Mouse (Mus musculus) cerebral cortex, adult 2 months (tissue): ENCODE measurements around the gene Psmb6.

Experiments used
- WGBS: fragments of 180-500 bp; shearing (Covaris S2); methylation state at CpG from one replicate; pipeline ENCODE4 v1.1.7; 2018; 5-methylcytosine and 5-hydroxymethylcytosine counted together

Gene Psmb6

DNA sequence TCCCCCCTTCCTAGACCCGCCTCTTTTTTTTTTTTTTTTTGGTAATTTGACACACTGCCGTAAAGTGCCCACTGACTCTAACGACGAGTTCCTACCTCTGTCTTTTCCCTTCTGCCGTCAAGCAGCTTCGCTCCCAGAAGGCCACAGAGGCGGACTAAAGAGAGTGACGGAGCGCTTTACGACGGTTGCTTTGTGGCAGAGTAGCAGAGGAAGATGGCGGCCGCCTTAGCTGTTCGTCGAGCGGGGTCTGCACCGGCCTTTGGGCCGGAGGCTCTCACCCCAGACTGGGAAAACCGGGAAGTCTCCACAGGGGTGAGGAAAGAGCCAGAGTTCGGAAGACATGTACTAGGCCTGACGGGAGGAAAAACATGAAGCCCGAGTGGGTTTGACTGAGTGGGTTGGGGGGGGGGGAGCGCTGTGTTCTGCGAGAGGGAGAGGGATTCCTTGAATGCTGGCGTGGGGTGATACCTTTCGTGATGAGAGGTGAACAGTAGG is at the start of gene Psmb6:
Psmb6 (plus strand) TSS at position 184 of the 495 bp plus-strand sequence.
- under 1% methylated on average over 25 of the region's 26 CpGs for WGBS

GRCm38 (mm10) chr11:70485498-70485897 is 39.7 kb upstream of the Psmb6 start:
- WGBS: 55% methylated on average over 2 of the region's 2 CpGs

DNA sequence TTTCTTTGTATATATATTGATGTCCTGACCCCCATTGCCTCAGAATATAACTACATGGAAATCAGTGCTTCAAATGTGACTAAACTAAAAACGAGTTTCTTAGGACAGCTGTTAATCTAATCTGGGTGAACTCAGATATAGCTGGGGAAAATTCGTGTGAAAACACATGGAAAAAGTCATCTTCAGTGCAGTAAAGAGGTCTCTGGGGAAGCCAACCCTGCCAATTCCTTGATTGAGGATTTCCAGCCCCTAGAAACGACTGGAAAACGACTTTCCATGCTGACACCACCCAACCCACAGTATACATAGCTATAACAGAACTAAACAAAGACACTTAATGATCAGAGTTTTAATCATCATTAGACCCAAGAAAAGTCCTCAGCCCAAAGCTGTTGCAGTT is 37.4 kb upstream of the Psmb6 start:
- 57% methylated on average over 4 of the region's 4 CpGs for WGBS

DNA sequence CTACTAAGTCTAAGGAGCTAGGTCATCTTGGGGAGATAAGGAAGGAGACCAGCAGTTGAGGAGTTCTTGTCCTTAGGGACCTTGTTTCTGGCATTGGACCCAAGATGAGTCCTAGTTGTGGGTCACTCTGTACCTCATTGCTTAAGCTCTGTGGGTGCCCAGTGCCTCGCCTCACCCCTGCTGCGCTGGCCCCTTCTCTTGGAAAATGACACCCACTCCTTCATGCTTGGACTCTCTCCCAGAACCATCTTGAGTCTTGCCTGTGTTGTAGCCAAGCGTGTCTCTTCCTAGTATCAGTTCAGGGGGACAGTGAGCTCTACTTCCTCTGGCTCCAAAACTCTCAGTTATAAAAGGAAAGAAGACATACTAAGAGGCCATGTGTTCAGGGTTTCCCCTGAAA is 36.0 kb upstream of the Psmb6 start:
- 49% methylated on average over 3 of the region's 3 CpGs for WGBS

DNA sequence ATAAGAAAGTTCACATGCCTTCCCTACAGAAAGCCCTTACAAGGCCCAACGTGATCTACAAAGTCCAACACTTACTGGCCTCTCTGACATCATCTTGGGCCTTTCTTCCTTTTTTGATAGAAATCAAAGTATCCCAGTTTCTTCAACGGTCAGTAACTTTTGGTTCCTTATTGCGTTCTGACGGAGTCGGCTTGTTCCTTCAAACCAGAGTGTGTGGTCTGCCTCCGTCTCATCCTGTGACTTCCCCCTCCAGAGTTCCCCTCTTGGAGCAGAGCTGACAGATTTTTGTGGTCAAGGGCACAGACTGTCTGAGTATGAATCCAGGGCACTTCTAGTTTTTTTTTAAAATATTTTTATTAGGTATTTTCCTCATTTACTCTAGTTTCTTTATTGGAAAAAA is 35.5 kb upstream of the Psmb6 start:
- 86% methylated on average over 6 of the region's 6 CpGs for WGBS

- WGBS: 67% methylated on average over 14 of the region's 14 CpGs
Measured at GRCm38 (mm10) chr11:70499566-70500475, 25.3 kb upstream of the Psmb6 start.

DNA sequence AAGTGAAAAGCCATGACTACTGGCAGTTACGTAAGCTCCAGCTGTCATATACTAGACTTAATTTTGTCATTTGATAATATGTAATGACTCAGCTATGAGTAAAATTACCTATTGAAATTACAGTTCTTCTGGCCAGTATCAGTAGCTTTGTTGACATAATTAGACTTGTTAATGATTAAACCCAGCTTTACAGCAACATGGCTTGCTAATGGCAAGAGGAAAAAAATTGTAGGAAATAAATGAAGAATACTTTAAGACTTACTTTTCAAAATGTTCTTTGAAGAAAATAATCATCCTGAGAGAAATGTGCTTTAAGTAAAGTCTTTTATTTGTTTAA is 24.7 kb upstream of the Psmb6 start:
- 94% methylated on average over 1 of the region's 1 CpGs for WGBS

- WGBS: 83% methylated on average over 3 of the region's 3 CpGs
Measured at GRCm38 (mm10) chr11:70502018-70502417, 23.1 kb upstream of the Psmb6 start.

DNA sequence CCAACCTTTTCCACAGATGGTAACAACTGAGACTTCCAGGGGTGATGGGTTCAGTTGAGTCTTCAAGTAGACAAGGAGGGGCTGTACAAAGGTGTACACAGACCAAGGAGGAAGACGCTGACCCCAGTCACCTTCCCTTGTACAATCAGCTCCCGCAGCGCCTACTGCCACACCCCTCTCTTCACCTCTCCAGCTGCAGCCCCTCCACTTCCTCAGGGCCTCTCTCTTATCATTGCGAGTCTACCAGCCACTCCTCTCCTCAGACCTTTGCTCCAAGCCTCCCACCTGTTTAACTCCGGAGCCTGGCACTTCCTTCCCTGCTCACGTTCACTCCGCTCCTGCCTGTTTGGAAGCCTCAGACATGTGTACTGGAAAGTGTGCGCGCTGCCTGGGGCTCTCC is 20.2 kb upstream of the Psmb6 start, which contains the start of gene Tm4sf5:
Tm4sf5 (plus strand) TSS at position 275 of the 400 bp plus-strand sequence.
- WGBS: 85% methylated on average over 9 of the region's 9 CpGs

DNA sequence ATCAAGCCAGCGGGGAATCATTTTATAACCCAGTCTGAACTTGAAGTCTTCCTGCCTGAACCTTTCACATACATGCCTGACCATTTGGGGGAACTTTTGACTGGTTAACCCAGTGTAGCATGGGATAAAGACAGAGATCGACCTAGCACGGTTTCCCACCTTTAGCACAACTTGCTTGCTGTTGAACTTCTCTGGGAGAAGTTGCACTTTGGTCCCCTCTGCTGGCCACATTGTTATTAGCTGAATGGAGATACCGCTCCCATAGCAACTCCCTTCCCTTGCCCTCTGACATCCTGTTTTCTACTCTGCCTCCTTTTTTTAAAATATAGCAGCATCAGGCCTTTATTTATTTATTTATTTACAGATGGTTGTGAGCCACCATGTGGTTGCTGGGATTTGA is 18.8 kb upstream of the Psmb6 start:
- 26% methylated on average over 4 of the region's 4 CpGs for WGBS

GRCm38 (mm10) chr11:70506962-70507515 is 18.1 kb upstream of the Psmb6 start:
- WGBS: 77% methylated on average over 7 of the region's 7 CpGs

DNA sequence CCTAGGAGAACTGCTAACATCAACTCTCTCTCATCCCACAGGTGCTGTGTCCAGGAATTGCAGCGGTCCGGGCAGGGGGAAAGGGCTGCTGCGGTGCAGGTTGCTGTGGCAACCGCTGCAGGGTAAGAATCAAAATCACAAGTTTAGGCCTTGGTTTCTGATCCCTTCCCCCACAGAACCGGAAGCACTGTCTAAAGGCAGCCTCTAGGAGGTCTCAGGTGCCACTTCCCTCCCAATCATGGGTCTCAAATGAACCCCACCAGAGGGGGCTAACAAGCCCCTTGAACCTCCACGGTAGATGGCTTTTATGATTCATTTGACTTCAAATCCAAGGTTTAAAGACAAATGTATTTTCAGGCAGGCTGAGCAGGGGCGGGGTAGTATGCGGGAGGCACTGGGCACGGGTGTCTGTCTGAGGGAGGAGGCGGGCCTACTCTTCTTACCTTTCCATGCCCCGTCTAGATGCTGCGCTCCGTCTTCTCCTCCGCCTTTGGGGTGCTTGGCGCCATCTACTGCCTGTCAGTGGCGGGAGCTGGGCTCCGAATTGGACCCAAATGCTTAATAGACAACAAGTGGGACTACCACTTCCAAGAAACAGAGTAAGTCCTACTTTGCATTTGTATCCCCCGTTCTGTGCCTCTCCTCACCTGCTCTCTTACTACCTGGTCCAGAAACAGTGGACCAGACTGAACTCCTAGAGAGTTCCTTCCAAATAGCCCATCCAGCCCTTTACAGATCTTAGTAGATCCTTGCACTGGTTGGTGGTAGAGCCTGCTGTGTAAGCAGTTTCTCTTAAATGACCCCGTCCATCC is 15.2 kb upstream of the Psmb6 start:
- 10% methylated on average over 19 of the region's 19 CpGs for WGBS

DNA sequence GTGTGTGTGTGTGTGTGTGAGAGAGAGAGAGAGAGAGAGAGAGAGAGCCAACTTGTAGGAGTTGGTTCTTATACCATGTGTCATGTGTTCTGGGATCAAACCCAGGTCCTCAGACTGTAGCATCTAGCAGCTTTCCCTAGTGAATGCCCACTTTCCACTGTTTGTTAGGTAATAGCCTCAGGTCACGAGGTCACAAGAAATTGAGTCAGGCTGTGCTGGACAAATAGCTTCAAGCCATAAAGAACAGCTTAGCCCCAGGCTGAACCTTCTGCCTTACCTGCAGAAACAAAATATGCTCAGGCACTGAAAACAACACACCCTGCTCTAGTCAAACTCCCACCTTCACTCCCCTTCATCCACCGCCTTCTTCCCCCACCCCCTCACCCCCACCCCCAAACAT is 13.9 kb upstream of the Psmb6 start:
- 93% methylated on average over 2 of the region's 2 CpGs for WGBS

- 93% methylated on average over 7 of the region's 7 CpGs for WGBS
Measured at GRCm38 (mm10) chr11:70511825-70512224, 13.3 kb upstream of the Psmb6 start.

DNA sequence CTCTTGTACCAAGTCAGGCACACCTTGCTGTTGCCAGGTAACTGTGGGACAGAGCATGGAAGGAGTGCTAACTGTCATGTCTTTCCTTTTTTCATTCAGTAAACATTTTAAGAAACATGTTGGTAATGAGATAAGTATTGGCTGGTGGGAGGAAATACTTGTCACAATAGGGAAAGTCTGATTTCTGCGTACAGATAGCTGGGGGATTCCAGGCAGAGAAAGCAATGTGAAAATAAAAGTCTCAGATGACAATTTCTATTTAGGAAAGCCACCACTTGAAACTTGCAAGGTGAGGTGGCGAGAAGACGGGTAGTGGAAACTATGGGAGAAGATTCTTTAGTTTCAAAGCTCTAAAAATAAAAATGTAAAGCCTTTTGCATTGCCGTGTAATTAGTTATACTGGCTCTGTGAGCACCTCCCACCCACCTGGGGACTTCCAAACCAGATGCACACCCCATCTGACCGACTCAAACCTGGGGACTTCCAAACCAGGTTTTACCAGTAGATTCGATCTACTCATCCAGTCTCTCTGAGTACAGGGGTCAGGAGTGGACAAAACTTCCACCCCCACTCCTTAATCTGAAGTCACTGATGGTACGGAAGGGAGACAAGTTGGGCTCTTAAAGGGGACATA is 12.3 kb upstream of the Psmb6 start:
- 83% methylated on average over 7 of the region's 7 CpGs for WGBS

GRCm38 (mm10) chr11:70513520-70513919 is 11.6 kb upstream of the Psmb6 start:
- whole genome bisulfite sequencing: 60% methylated on average over 11 of the region's 11 CpGs

GRCm38 (mm10) chr11:70514288-70514687 is 10.9 kb upstream of the Psmb6 start, which contains the start of gene Vmo1:
Gene Vmo1 (minus strand): TSS chr11:70514616.
- 93% methylated on average over 7 of the region's 7 CpGs for WGBS

DNA sequence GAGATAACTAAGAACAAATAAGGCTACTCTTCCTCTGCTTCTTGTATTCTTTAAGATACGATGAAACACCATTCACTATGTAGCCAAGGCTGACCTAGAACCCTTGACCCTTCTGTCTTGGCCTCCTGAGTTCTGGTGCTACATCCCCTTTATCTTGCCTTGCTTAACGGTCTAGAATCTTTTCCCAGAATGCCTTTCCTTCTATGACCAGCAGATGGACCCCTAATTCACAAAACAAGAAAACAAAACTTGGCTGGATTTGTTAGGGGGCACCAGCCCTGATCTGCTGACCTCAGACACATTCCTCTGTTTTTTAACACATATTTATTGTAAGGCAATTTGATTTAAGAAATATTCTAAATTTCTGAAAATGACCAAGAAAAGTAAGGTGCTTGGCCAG is 8.8 kb upstream of the Psmb6 start:
- WGBS: 18% methylated on average over 2 of the region's 2 CpGs

GRCm38 (mm10) chr11:70518436-70518835 is 6.7 kb upstream of the Psmb6 start:
- WGBS: 87% methylated on average over 1 of the region's 1 CpGs

DNA sequence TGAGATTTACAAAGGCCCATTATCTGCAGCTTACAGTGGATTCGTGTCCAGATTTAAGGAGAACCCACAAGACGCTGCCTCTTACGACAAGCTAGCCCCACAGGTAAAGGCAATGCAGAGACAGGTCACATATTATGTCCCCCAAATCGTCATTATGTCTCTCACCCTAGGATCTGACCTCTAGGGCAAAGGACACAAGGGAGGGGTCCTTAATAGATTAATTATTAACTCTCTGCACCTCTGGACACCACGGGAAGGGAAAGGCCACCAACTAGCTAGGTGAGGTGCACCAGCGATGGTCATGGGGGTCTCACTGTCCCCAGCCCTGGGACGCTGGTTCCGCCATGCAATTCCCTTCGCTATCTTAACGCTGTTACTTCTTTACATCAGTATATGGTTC is 6.2 kb upstream of the Psmb6 start, which contains the start of gene Gltpd2:
Gltpd2 (plus strand) TSS at position 274 of the 400 bp plus-strand sequence.
- WGBS: 87% methylated on average over 10 of the region's 10 CpGs

- 28% methylated on average over 41 of the region's 41 CpGs for WGBS
Measured at GRCm38 (mm10) chr11:70520178-70520769, 4.9 kb upstream of the Psmb6 start.
